Mouse (Mus musculus) MEL (cell line): Measurements from ENCODE around the gene Cep41. TPM values are rescaled to one million over a fixed set of nuclear protein-coding genes. Genes with fewer than 3 reads are reported as not detected.

ENCODE experiments used
- DNase-seq: peaks from one replicate; pipeline ENCODE4 v3.0.0; 2011; ENCODE audit warnings: low read depth, low spot score
- H3K27ac ChIP-seq: 2 replicates; pipeline ENCODE4 v1.5.1; 2012; ENCODE audit warnings: low read depth, mild to moderate bottlenecking, control low read depth, low read length, moderate library complexity; ENCODE audit not compliant: control insufficient read depth
- H3K27me3 ChIP-seq, 2 experiments: fragments of 150-350 bp in 1 of 2; sonication (generic) in 1 of 2; 2 replicates each; pipeline ENCODE4 v1.6.1; 2012; ENCODE audit warnings: low read length in 2 of 2, mild to moderate bottlenecking in 2 of 2, improper control_type of control experiment in 1 of 2, moderate library complexity in 1 of 2; ENCODE audit not compliant: insufficient read depth in 2 of 2, control insufficient read depth in 1 of 2
- H3K36me3 ChIP-seq, 2 experiments: 2 replicates each; pipeline ENCODE4 v1.6.1; 2012 to 2014; ENCODE audit warnings: low read length in 2 of 2, improper control_type of control experiment in 1 of 2, inconsistent platforms in 1 of 2, mild to moderate bottlenecking in 1 of 2; ENCODE audit not compliant: insufficient read depth in 2 of 2, control insufficient read depth in 1 of 2
- H3K4me1 ChIP-seq, 2 experiments: fragments of 150-350 bp in 1 of 2; sonication (generic) in 1 of 2; 2 replicates each; pipeline ENCODE4 v1.6.1; 2012; ENCODE audit warnings: low read length in 2 of 2, improper control_type of control experiment in 1 of 2, mild to moderate bottlenecking in 1 of 2; ENCODE audit not compliant: insufficient read depth in 2 of 2, control insufficient read depth in 1 of 2
- H3K4me3 ChIP-seq, 2 experiments: fragments of 150-350 bp in 1 of 2; sonication (generic) in 1 of 2; 2 replicates each; pipeline ENCODE4 v1.5.1; 2012; ENCODE audit warnings: low read depth in 2 of 2, low read length in 2 of 2, mild to moderate bottlenecking in 2 of 2, moderate library complexity in 2 of 2, control low read depth in 1 of 2, improper control_type of control experiment in 1 of 2; ENCODE audit not compliant: control insufficient read depth in 1 of 2, insufficient read depth in 1 of 2
- H3K79me2 ChIP-seq: 2 replicates; pipeline ENCODE4 v1.6.1; 2012; ENCODE audit warnings: mild to moderate bottlenecking, low read length, moderate library complexity; ENCODE audit not compliant: control insufficient read depth, poor library complexity, insufficient read depth
- H3K9ac ChIP-seq: 2 replicates; pipeline ENCODE4 v1.6.1; 2012; ENCODE audit warnings: low read depth, mild to moderate bottlenecking, control low read depth, low read length, moderate library complexity; ENCODE audit not compliant: control insufficient read depth, poor library complexity, severe bottlenecking
- H3K9me3 ChIP-seq: fragments of 150-350 bp; sonication (generic); replicated peaks from 2 replicates; pipeline ENCODE4 v1.6.1; 2012; ENCODE audit warnings: mild to moderate bottlenecking, low read length, improper control_type of control experiment, moderate library complexity; ENCODE audit not compliant: insufficient read depth
- BHLHE40 ChIP-seq: IDR thresholded peaks from 2 replicates; pipeline ENCODE4 v1.6.1; 2012; ENCODE audit warnings: low read depth, mild to moderate bottlenecking, inconsistent platforms, low read length, improper control_type of control experiment, borderline replicate concordance
- CHD2 ChIP-seq: IDR thresholded peaks from 2 replicates; pipeline ENCODE4 v1.6.1; 2011; ENCODE audit warnings: low read length, improper control_type of control experiment
- CTCF ChIP-seq, 3 experiments: IDR thresholded peaks in 2 of 3; conservative IDR thresholded peaks in 1 of 3; 2 replicates each; pipeline ENCODE4 v1.5.1; 2011 to 2012; ENCODE audit warnings: low read length in 3 of 3, low read depth in 2 of 3, mild to moderate bottlenecking in 2 of 3, improper control_type of control experiment in 1 of 3, inconsistent platforms in 1 of 3, mixed read lengths in 1 of 3, moderate library complexity in 1 of 3; ENCODE audit not compliant: control insufficient read depth in 1 of 3, insufficient read depth in 1 of 3, poor library complexity in 1 of 3, severe bottlenecking in 1 of 3
- E2F4 ChIP-seq: IDR thresholded peaks from 2 replicates; pipeline ENCODE4 v1.6.1; 2011; ENCODE audit warnings: low read depth, low read length, improper control_type of control experiment, borderline replicate concordance
- EP300 ChIP-seq, 2 experiments: IDR thresholded peaks; 2 replicates each; pipeline ENCODE4 v1.6.1; 2011; ENCODE audit warnings: improper control_type of control experiment in 2 of 2, low read length in 2 of 2, low read depth in 1 of 2, mild to moderate bottlenecking in 1 of 2
- GABPA ChIP-seq: IDR thresholded peaks from 2 replicates; pipeline ENCODE4 v1.6.1; 2012; ENCODE audit warnings: low read depth, mild to moderate bottlenecking, inconsistent platforms, low read length, improper control_type of control experiment, moderate library complexity
- HCFC1 ChIP-seq: IDR thresholded peaks from 2 replicates; pipeline ENCODE4 v1.6.1; 2012; ENCODE audit warnings: low read depth, mild to moderate bottlenecking, inconsistent platforms, low read length, improper control_type of control experiment, moderate library complexity
- JUND ChIP-seq: IDR thresholded peaks from 2 replicates; pipeline ENCODE4 v1.6.1; 2011; ENCODE audit warnings: low read depth, mild to moderate bottlenecking, improper control_type of control experiment, low read length
- MAFK ChIP-seq: IDR thresholded peaks from 2 replicates; pipeline ENCODE4 v1.6.1; 2011; ENCODE audit warnings: low read depth, mild to moderate bottlenecking, low read length, improper control_type of control experiment, borderline replicate concordance
- MYB ChIP-seq: IDR thresholded peaks from 2 replicates; pipeline ENCODE4 v1.6.1; 2011; ENCODE audit warnings: mild to moderate bottlenecking, low read depth, low read length, improper control_type of control experiment
- NRF1 ChIP-seq: IDR thresholded peaks from 2 replicates; pipeline ENCODE4 v1.6.1; 2014; ENCODE audit warnings: low read depth, mild to moderate bottlenecking, inconsistent platforms, low read length, improper control_type of control experiment, moderate library complexity; ENCODE audit not compliant: poor library complexity, insufficient read depth, severe bottlenecking
- POLR2A ChIP-seq, 2 experiments: IDR thresholded peaks; 2 replicates each; pipeline ENCODE4 v1.6.1; 2011 to 2012; ENCODE audit warnings: low read length in 2 of 2, mild to moderate bottlenecking in 2 of 2, control low read depth in 1 of 2, improper control_type of control experiment in 1 of 2, low read depth in 1 of 2, moderate library complexity in 1 of 2; ENCODE audit not compliant: control insufficient read depth in 1 of 2, insufficient read depth in 1 of 2, poor library complexity in 1 of 2
- POLR2AphosphoS2 ChIP-seq: IDR thresholded peaks from 2 replicates; pipeline ENCODE4 v1.6.1; 2011; ENCODE audit warnings: low read length, improper control_type of control experiment
- POLR2AphosphoS5 ChIP-seq: IDR thresholded peaks from 2 replicates; pipeline ENCODE4 v1.6.1; 2012; ENCODE audit warnings: low read depth, borderline replicate concordance, mild to moderate bottlenecking, inconsistent platforms, low read length, moderate library complexity, mixed read lengths
- SIN3A ChIP-seq: IDR thresholded peaks from 2 replicates; pipeline ENCODE4 v1.6.1; 2012; ENCODE audit warnings: low read length, improper control_type of control experiment, inconsistent platforms
- TAL1 ChIP-seq: IDR thresholded peaks from 2 replicates; pipeline ENCODE4 v1.6.1; 2012; ENCODE audit warnings: mild to moderate bottlenecking, inconsistent platforms, low read length, moderate library complexity, mixed read lengths
- TBP ChIP-seq: IDR thresholded peaks from 2 replicates; pipeline ENCODE4 v1.8.0; 2011; ENCODE audit warnings: low read depth, low read length, improper control_type of control experiment
- UBTF ChIP-seq: IDR thresholded peaks from 2 replicates; pipeline ENCODE4 v1.6.1; 2012; ENCODE audit warnings: low read depth, mild to moderate bottlenecking, inconsistent platforms, low read length, improper control_type of control experiment, moderate library complexity, borderline replicate concordance; ENCODE audit not compliant: insufficient read depth
- USF1 ChIP-seq: IDR thresholded peaks from 2 replicates; pipeline ENCODE4 v1.6.1; 2014; ENCODE audit warnings: low read depth, mild to moderate bottlenecking, inconsistent platforms, low read length, improper control_type of control experiment, moderate library complexity
- polyA plus RNA-seq, 2 experiments: library from polyadenylated mRNA; stranded (reverse) in 1 of 2; unstranded in 1 of 2; fragments of >175 nt in 1 of 2; fragments of >200 nt in 1 of 2; gene quantifications; 2 replicates each; pipeline versions ENCODE4 v1.2.1 to v1.2.4; 2012; ENCODE audit warnings: low replicate concordance in 2 of 2, low read depth in 1 of 2; ENCODE audit not compliant: insufficient read length in 2 of 2, insufficient read depth in 1 of 2, missing spikeins in 1 of 2
- total RNA-seq: library from RNA; depleted of rRNA; stranded (reverse); fragments of 300-350 nt; gene quantifications from 2 replicates; pipeline ENCODE4 v1.2.3, GENCODE M21; 2012

Cep41 gene
- total and polyA plus RNA-seq, 3 experiments: 9.8 to 12.0 TPM; not detected in 1

GRCm38 (mm10) chr6:30687198-30687597 is 6.4 kb downstream of the Cep41 start:
- peaks cover 0 to 4% of the 10 kb centered on the region in 2 experiments; a peak in 2 of 4 replicates for H3K36me3 ChIP-seq
- no peak overlapping the region for H3K9ac ChIP-seq
- no peak overlapping the region for H3K27ac ChIP-seq
- peaks cover 5 to 12% of the 10 kb centered on the region in 2 experiments for H3K4me1 ChIP-seq
- H3K79me2 ChIP-seq: no peaks in the 10 kb centered on the region
- H3K27me3 ChIP-seq: no peaks in the 10 kb centered on the region
- TF ChIP-seq CTCF (IDR thresholded peaks at IDR 0.05 in 2 of 3, conservative IDR thresholded peaks at IDR 0.05 in 1 of 3; ENCODE audit: control insufficient read depth in 1 of 3, insufficient read depth in 1 of 3, low read depth in 2 of 3, low read length in 3 of 3, poor library complexity in 1 of 3, severe bottlenecking in 1 of 3): no peak
- TF ChIP-seq MAFK: no peak
- no peak for TF ChIP-seq USF1
- TF ChIP-seq NRF1: no peak
- TF ChIP-seq HCFC1: no peak
- no peak for TF ChIP-seq TBP
- no peak for TF ChIP-seq UBTF
- TF ChIP-seq CHD2: no peak
- no peak for TF ChIP-seq POLR2AphosphoS5
- TF ChIP-seq POLR2AphosphoS2: no peak
- TF ChIP-seq EP300 (IDR thresholded peaks at IDR 0.05; ENCODE audit: low read depth in 1 of 2, low read length in 2 of 2): no peak
- no peak for TF ChIP-seq E2F4
- H3K4me3 ChIP-seq: no peak overlapping the region
- H3K9me3 ChIP-seq: no peaks in the 10 kb centered on the region
- no peak for DNase-seq

- no peak overlapping the region for H3K27ac ChIP-seq
- no peaks in the 10 kb centered on the region for H3K9me3 ChIP-seq
- no peak for DNase-seq
- H3K4me3 ChIP-seq: no peak overlapping the region
- H3K4me1 ChIP-seq: peaks cover 17 to 23% of the 10 kb centered on the region in 2 experiments
- TF ChIP-seq BHLHE40 (no peak), CTCF (IDR thresholded peaks at IDR 0.05 in 2 of 3, conservative IDR thresholded peaks at IDR 0.05 in 1 of 3; ENCODE audit: control insufficient read depth in 1 of 3, insufficient read depth in 1 of 3, low read depth in 2 of 3, low read length in 3 of 3, poor library complexity in 1 of 3, severe bottlenecking in 1 of 3) (no peak), POLR2A (IDR thresholded peaks at IDR 0.05; ENCODE audit: control insufficient read depth in 1 of 2, insufficient read depth in 1 of 2, low read depth in 1 of 2, low read length in 2 of 2, poor library complexity in 1 of 2) (no peak), EP300 (IDR thresholded peaks at IDR 0.05; ENCODE audit: low read depth in 1 of 2, low read length in 2 of 2) (no peak), SIN3A (no peak), MAFK (no peak), CHD2 (no peak), MYB (no peak), JUND (no peak), TAL1 (no peak), GABPA (no peak)
- peaks cover 0 to 20% of the 10 kb centered on the region in 2 experiments; a peak in 2 of 4 replicates for H3K36me3 ChIP-seq
- H3K9ac ChIP-seq: no peak overlapping the region
- no peaks in the 10 kb centered on the region for H3K79me2 ChIP-seq
- no peaks in the 10 kb centered on the region for H3K27me3 ChIP-seq
Measured at GRCm38 (mm10) chr6:30684570-30684969, 9.0 kb downstream of the Cep41 start.
